Mouse (Mus musculus): ENCODE measurements around the gene Cd27.
"Not testable (repeated sequence)": the region's sequence is repeated elsewhere in the genome, so short reads cannot be mapped to it uniquely, and the experiment has no call there.

The Cd27 gene

GRCm38 (mm10) chr6:125236782-125237181, at the start of gene Cd27:
TSS of gene Cd27 (minus strand) at chr6:125237010.
- no peak for DNase-seq (ENCODE audit: low spot score)

DNA sequence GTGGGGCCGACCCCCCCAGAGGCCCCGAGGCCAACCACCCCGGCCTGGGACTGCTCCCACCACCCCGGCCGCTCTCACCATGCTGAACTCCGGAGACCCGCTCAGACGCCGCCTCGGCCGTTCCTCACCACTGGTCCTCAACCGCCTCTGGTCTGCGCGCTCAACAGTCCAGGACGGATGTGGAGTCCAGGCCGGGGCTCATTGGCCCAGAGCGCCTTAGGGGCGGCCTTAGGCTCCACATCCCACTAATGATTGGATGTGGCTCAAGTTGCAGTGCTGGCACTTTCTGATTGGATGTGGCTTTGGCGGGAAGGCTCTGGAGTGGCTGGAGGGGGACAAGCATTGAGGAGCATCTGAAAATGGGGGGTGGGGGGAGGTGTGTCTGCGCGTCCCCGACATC, 49.1 kb upstream of the Cd27 start, which contains the start of gene Tuba3a:
Tuba3a (minus strand) TSS at position 153 of the 400 bp plus-strand sequence.
- DNase-seq (ENCODE audit: low spot score) = no peak

DNA sequence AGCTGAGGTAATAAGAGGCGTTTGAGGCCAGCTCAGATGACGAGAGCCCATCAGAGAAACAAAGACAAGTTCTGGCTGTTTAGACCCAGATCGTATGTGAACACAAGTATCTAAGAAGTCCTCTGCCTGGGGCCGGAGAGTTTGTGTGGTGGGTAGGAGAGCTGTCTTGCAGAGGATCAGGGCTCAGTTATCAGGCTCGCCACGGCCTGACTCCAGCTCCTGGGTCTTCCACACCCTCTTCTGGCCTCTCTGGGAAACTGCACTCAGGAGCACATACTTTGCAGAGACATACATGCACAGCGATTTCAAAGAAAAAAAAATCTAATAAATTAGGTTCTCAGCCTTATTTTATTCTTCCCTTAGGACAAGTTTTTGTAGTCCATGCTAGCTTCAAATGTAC, 47.9 kb upstream of the Cd27 start:
- no peak for DNase-seq (ENCODE audit: low spot score)

GRCm38 (mm10) chr6:125284250-125284649, 47.4 kb upstream of the Cd27 start:
- DNase-seq (ENCODE audit: low spot score) = no peak

GRCm38 (mm10) chr6:125282721-125283120, 45.9 kb upstream of the Cd27 start:
- not testable (repeated sequence) for DNase-seq (ENCODE audit: low spot score)

DNA sequence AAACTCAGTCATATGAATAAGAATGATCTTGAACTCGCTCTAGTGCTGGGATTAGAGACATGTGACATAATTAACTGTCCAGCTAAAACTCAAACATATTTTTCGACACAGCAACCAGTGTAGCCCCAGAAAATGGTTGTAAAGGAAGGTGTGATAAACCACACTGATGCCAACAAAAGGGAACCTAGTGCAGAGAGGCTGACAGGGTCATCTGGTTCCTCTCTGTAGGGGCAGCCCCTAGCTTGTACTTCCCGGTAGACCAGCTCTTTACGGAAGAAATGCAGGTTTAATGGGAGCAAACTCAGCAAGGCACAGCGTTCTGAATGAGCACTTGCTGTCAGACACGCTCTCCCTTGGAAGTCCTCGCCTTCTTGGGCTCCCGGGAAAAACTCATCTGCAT, 42.9 kb upstream of the Cd27 start:
- no peak for DNase-seq (ENCODE audit: low spot score)

DNA sequence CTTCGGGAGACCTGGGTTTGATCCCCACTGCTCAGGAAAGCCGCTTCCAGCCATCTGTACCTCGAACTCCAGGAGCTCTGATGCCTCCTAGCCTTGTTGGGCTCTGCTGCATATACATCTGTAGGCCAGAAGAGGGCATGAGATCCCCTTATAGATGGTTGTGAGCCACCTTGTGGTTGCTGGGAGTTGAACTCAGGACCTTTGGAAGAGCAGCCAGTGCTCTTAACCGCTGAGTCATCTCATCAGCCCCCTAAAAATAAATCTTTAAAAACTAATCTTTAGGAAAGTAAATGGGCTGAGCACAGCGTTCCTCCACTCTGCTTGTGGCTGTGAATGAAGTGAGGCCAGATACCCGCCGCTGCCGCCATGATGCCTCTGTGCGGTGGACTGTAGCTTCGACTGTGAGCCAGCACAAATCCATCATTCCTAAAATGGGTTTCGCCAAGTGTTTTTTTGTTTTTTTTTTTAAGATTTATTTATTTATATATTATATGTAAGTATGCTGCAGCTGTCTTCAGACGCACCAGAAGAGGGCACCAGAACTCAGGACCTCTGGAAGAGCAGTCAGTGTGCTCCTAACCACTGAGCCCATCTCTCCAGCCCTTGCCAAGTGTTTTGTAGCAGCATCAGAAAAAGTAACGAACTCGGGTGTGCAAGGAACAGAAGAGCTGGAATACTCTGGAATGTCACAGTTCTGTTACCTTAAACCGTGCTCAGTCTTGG, 38.2 kb upstream of the Cd27 start:
- DNase-seq (ENCODE audit: low spot score) = no peak

DNA sequence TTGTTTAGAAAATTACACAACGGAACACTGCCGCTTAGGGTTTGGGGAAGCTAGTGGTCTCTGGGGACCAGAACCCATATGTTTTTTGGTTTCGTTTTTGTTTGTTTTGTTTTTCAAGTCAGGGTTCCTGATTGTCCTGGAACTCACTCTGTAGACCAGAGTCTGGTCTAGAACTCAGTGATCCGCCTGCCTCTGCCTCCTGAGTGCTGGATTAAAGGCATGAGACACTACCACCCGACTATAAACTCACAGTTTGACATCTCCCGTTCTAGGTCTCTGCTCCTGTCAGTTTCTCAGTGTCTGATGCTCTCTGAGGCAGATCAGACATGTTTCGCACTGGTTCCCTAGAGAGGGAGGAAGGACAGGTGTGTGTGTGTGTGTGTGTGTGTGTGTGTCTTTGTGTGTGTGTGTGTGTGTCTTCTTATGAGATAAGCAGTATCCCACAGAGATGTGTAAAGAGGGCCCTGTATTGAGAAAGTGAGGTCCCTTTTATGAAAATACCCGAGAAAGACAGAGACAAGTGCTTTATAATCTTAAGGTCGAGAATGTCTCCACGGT, 35.5 kb upstream of the Cd27 start:
- no peak for DNase-seq (ENCODE audit: low spot score)

- peak; percentile 87 for DNase-seq (ENCODE audit: low spot score)
Measured at GRCm38 (mm10) chr6:125271455-125272227, 34.8 kb upstream of the Cd27 start.

DNA sequence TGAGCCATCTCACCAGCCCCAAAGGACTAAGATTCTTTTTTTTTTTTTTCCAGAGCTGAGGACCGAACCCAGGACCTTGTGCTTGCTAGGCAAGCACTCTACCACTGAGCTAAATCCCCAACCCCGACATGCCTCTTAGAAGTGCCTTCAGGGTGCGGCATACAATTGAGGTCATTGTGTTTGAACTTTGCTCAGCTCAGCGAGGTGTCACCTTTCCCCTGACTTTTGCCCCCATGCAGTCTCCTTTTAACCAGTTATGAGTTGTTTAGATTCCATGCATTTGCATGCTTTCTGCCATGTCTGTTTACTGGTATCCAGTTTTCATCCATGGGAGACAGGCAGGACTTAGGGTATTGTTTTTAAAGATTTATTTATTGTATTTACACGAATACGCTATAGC, 32.0 kb upstream of the Cd27 start:
- DNase-seq (ENCODE audit: low spot score) = no peak

DNA sequence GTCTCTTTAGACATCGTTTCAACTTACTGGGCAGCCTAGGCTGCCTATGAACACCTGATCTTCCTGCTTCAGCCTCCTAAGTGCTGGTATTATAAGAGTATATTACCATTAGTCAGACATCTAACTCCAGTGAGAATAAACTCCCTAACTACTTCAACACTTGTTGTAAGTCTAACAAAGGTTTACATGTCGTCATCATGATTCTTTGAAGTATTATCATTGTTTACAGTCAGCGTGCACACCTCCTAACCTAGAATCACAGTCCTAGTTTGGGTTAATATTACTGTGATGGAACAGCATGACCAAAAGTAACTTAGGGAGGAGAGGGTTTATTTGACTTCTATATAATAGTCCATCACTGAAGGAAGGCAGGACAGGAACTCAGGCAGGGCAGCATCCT, 30.7 kb upstream of the Cd27 start:
- DNase-seq (ENCODE audit: low spot score) = no peak

DNA sequence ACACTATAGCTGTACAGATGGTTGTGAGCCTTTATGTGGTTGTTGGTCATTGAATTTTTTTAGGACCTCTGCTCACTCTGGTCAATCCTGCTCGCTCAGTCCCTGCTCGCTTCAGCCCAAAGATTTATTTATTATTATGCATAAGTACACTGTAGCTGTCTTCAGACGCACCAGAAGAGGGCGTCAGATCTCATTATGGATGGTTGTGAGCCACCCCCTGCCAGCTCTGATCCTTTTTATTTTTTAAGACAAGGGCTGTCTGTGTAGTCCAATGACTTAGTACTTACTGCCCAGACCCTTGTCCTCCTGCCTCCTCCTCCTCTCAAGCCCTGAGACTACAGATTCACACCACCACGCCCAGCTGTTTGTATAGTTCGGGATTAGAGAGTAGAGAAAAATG, 29.8 kb upstream of the Cd27 start:
- not testable (repeated sequence) for DNase-seq (ENCODE audit: low spot score)

DNA sequence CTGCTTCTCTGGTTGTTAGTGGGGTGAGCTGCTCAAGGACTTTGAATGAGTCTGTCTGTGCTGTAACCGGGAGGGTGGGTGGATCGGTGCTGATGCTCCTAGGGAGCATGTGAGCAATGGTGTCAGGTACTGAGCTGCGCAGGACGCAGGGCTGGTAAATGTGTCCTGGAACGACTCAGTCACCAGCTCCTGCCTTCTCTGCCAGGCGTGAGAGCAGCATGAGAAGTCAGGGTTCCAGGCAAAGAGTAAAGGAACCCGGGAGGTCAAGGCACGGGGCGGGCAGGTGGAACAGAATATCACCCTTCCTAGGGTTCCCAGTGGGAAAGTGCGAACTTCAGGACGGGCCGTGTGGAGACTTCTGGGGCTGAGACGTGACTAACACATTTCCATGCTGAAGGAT, 29.3 kb upstream of the Cd27 start:
- DNase-seq (ENCODE audit: low spot score) = no peak

- no peak for DNase-seq (ENCODE audit: low spot score)
Measured at GRCm38 (mm10) chr6:125265239-125265638, 28.4 kb upstream of the Cd27 start.

- no peak for DNase-seq (ENCODE audit: low spot score)
Measured at GRCm38 (mm10) chr6:125264219-125264618, 27.4 kb upstream of the Cd27 start.

DNA sequence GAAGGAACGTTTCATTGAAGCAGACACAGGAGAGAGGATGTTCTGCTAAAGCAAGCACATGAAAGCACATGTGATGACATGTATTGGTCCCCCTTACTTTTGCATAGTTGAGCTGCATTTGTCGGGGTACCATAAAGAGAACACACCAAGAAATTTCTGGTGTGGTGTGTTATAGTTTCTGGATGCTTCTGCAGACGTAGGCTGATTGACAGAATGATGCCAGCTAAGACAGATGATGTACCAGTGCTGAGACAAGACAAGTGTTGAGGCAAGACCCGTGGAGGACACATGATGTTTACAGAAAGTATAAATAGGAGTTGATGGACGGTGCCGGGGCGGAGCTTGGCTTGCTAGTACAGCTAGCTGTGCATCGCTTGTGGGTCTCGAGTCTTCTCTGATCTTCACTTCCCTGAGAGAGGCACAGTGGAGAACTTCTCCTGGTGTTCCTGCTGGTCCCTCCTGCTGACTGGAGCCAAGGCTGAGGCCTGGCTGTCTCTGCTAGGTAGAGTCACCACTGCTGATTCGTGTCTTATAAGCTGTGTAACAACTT, 23.3 kb upstream of the Cd27 start:
- no peak for DNase-seq (ENCODE audit: low spot score)

DNA sequence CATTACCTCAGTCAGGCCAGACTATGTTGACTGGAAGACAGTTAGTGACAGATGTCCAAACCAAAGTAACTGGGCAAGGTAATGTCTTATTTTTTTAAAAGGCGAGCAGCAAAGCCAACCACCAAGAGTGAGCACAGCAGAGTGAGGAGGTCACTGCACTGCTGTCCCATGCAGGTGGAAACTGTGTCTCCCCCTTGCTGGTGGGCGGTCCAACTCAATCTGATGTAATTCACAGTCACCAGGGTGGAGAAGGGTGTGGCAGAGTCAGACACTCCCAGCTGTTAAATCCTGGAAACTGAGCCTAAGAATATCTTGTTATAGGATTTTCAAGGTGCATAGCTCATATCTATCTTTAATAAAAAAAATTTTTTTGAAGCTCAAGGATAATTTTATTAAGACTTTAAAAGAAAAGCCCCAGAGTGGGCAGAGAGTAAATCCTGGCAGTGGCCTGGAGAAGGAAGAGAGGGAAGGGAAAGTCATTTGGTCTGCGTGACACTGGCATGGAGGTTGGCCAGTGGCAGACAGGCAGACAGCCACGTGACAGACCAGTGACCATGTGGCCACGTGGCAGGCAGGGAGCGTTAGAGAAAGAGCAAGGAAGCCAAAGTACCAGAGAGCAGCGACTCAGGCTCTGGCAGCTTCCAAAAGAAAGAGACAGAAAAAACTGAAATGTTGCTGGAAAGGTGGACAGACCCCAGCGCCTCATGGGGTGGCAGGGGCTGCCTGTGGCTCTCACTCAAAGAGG, 19.6 kb upstream of the Cd27 start:
- no peak for DNase-seq (ENCODE audit: low spot score)

- no peak for DNase-seq (ENCODE audit: low spot score)
Measured at GRCm38 (mm10) chr6:125255516-125256044, 18.8 kb upstream of the Cd27 start.

DNA sequence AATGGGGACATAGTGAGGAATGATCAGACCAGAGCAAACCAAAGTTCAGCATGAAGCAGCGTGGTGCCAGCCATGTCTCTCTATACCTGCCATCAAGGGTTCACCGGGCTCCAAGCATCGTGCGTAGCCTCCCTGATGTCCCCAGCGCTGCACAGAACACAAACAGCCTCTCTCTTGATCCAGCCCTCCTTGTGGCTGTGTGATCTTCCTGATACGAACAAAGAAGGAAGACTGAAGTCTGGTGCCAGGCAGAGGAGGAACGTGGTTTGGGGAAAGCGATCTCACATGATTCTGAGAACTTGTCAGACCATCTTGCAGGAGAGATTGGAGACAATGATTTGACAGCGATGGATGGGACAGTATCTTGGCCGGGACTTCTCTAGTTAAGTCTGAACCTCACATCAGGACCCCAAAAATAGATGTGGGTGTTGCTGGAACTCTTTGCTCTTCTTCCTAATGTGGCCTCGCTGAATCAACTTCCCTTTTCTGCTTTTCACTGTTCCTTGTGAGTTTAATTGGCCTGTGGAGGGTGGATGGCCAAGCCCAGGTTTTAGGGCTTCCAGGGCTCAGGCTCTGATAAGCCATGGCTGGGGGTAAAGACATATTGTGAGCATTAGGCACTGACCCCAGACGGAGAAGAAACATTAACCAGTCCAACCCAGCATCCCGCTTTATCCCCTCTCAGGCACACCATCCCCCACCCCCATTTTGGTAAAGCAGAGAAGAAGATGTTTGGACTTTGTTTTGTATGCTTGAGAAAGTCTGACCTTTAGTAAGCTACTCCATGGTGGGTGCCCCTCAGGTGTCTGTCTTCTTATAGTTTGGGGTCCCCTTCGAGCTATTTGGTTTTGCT, 17.3 kb upstream of the Cd27 start:
- no peak for DNase-seq (ENCODE audit: low spot score)

DNA sequence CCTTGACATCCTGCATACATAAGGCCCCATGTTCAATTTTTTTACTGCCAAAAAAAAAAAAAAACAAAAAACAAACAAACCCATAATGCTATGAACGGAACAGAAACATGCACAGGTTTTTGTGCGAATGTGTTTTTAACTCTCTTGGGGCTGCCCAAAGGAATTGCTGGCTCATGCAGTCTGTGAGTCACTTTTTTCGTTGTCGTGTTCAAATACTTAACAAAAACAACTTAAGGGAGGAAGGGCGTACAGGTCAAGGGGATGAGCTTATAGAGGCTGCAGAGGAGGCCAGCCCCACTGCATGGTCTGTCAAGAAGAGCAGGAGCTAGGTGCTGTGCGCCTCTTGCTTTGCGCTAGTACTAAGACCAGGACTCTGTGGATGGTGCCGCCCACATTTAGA, 15.9 kb upstream of the Cd27 start:
- no peak for DNase-seq (ENCODE audit: low spot score)

DNA sequence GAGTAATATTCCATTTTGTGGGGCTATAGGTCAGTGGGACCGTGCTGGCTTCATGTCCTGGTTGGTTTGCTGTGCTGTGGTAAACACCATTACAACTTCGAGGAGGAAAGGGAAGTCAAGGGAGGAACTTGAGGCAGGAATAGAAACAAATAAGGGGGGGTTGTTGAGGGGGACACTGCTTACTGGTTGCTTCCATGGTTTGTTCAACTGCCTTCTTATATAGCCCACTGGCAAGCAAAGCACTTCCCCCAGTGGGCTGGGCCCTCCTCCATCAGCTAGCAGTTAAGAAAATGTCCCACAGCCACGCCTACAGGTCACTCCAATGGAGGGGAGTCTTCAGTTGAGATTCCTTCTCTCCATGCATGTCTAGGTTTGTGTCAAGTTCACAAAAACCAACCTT, 15.5 kb upstream of the Cd27 start:
- DNase-seq (ENCODE audit: low spot score) = no peak
